Comparison of ENCODE assay signal across 7 mouse cellular contexts in genomic region chr19:16873221-16873861, GRCm38 (mm10). TPM values are rescaled to one million over a fixed set of nuclear protein-coding genes. Genes with fewer than 3 reads are reported as not detected.
A peak's percentile ranks its signal among the peaks of the same experiment; 100 is the strongest.
DNase-seq lines count a peak whose midpoint lies in the region; ATAC-seq lines count a peak whose summit lies in the region.

Gene Foxb2, minus strand, starts transcription at chr19:16873805.

- peak within 1 kb of the TSS; percentile 76 for H3K4me2 ChIP-seq in lung, embryonic 16.5 days (ENCODE audit: low read depth, low read length)
- H3K4me2 ChIP-seq in embryonic facial prominence, embryonic 13.5 days = peak within 1 kb of the TSS; percentile 77
- peak within 1 kb of the TSS; percentile 87 for H3K4me2 ChIP-seq in intestine, embryonic 15.5 days (replicated peaks)
- H3K4me2 ChIP-seq in neural tube, embryonic 13.5 days = peak within 1 kb of the TSS; percentile 78

- ATAC-seq in lung, embryonic 16.5 days (ENCODE audit: low read depth) = no peak
- ATAC-seq in embryonic facial prominence, embryonic 13.5 days (ENCODE audit: insufficient number of reproducible peaks, insufficient read depth, low FRiP score, low TSS enrichment, low read depth) = no peak
- ATAC-seq in intestine, embryonic 15.5 days = peak; percentile 13; the same call in 1 of the 2 replicates
- no peak for ATAC-seq in neural tube, embryonic 13.5 days (ENCODE audit: low read depth)

- H3K9me3 ChIP-seq in lung, embryonic 16.5 days (ENCODE audit: control insufficient read depth, low read length) = no peaks in the 10 kb centered on the region
- no peaks in the 10 kb centered on the region for H3K9me3 ChIP-seq in embryonic facial prominence, embryonic 13.5 days
- H3K9me3 ChIP-seq in intestine, embryonic 15.5 days = no peaks in the 10 kb centered on the region
- no peaks in the 10 kb centered on the region for H3K9me3 ChIP-seq in neural tube, embryonic 13.5 days

- no peak within 1 kb of the TSS for H3K27ac ChIP-seq in lung, embryonic 16.5 days (ENCODE audit: low read length)
- H3K27ac ChIP-seq in embryonic facial prominence, embryonic 13.5 days = no peak within 1 kb of the TSS
- H3K27ac ChIP-seq in intestine, embryonic 15.5 days = no peak within 1 kb of the TSS
- H3K27ac ChIP-seq in neural tube, embryonic 13.5 days (replicated peaks) = no peak within 1 kb of the TSS

- H3K9ac ChIP-seq in lung, embryonic 16.5 days (ENCODE audit: low read length) = no peak within 1 kb of the TSS
- H3K9ac ChIP-seq in embryonic facial prominence, embryonic 13.5 days = peak within 1 kb of the TSS; percentile 54; the same call in 1 of the 2 replicates
- H3K9ac ChIP-seq in intestine, embryonic 15.5 days = no peak within 1 kb of the TSS
- peak within 1 kb of the TSS; percentile 60 for H3K9ac ChIP-seq in neural tube, embryonic 13.5 days

- no peaks in the 10 kb centered on the region for H3K36me3 ChIP-seq in lung, embryonic 16.5 days (ENCODE audit: control insufficient read depth, insufficient read depth, low read length)
- no peaks in the 10 kb centered on the region for H3K36me3 ChIP-seq in embryonic facial prominence, embryonic 13.5 days
- no peaks in the 10 kb centered on the region for H3K36me3 ChIP-seq in intestine, embryonic 15.5 days
- no peaks in the 10 kb centered on the region for H3K36me3 ChIP-seq in neural tube, embryonic 13.5 days

- no peak for DNase-seq in lung, postnatal 25 days (ENCODE audit: low spot score)
- DNase-seq in cerebellum, adult 9-10 months = no peak
- DNase-seq in adrenal gland, postnatal 14 days = no peak

- peak within 1 kb of the TSS; percentile 50 for H3K4me3 ChIP-seq in lung, embryonic 16.5 days (ENCODE audit: low read length)
- H3K4me3 ChIP-seq in embryonic facial prominence, embryonic 13.5 days = peak within 1 kb of the TSS; percentile 49
- peak within 1 kb of the TSS; percentile 40 for H3K4me3 ChIP-seq in intestine, embryonic 15.5 days (replicated peaks)
- H3K4me3 ChIP-seq in neural tube, embryonic 13.5 days = peak within 1 kb of the TSS; percentile 44

- peaks cover 93% of the 10 kb centered on the region for H3K27me3 ChIP-seq in lung, embryonic 16.5 days (ENCODE audit: control insufficient read depth, insufficient read depth, low read depth, low read length)
- peaks cover 100% of the 10 kb centered on the region for H3K27me3 ChIP-seq in embryonic facial prominence, embryonic 13.5 days
- peaks cover 96% of the 10 kb centered on the region for H3K27me3 ChIP-seq in intestine, embryonic 15.5 days (replicated peaks)
- peaks cover 100% of the 10 kb centered on the region for H3K27me3 ChIP-seq in neural tube, embryonic 13.5 days

- H3K4me1 ChIP-seq in lung, embryonic 16.5 days (replicated peaks; ENCODE audit: control insufficient read depth, insufficient read depth, low read length) = peaks cover 24% of the 10 kb centered on the region
- H3K4me1 ChIP-seq in embryonic facial prominence, embryonic 13.5 days = peaks cover 55% of the 10 kb centered on the region
- H3K4me1 ChIP-seq in intestine, embryonic 15.5 days (replicated peaks) = peaks cover 32% of the 10 kb centered on the region
- H3K4me1 ChIP-seq in neural tube, embryonic 13.5 days (replicated peaks) = peaks cover 40% of the 10 kb centered on the region

- 2% methylated on average over 40 of the region's 40 CpGs for WGBS in lung, embryonic 16.5 days
- WGBS in embryonic facial prominence, embryonic 13.5 days = 1% methylated on average over 40 of the region's 40 CpGs
- WGBS in intestine, embryonic 15.5 days = 1% methylated on average over 40 of the region's 40 CpGs
- WGBS in neural tube, embryonic 13.5 days = under 1% methylated on average over 40 of the region's 40 CpGs

RNA-seq across cellular contexts. Expression of gene Foxb2, which starts in this region (rescaled TPM):
- not detected in 2 replicates for polyA plus RNA-seq in lung, embryonic 16.5 days (2015; fragmentation: Nextera tagmentation; extraction: Ambion mirVana)
- 0.18 TPM in 1 of 2 replicates, not detected in the other for polyA plus RNA-seq in embryonic facial prominence, embryonic 13.5 days (2015; fragmentation: Nextera tagmentation; extraction: Ambion mirVana)
- not detected in 2 replicates for polyA plus RNA-seq in intestine, embryonic 15.5 days (2015; fragmentation: Nextera tagmentation; extraction: Ambion mirVana)
- polyA plus RNA-seq in neural tube, embryonic 13.5 days (2015; fragmentation: Nextera tagmentation; extraction: Ambion mirVana) = not detected in 2 replicates
- not detected in 2 replicates for total RNA-seq in adrenal gland, postnatal 14 days (2021)

Comparison
In these comparisons a context has a peak if more than half of its experiments do, and no peak if none do; other contexts are left out.
1. Peak in ATAC-seq, H3K4me3 ChIP-seq and H3K4me2 ChIP-seq in intestine, embryonic 15.5 days; RNA of the gene not detected or under 1 TPM.
2. H3K9ac ChIP-seq: peak in embryonic facial prominence, embryonic 13.5 days (single experiment) and neural tube, embryonic 13.5 days (single experiment); none in lung, embryonic 16.5 days (single experiment) and intestine, embryonic 15.5 days (single experiment).
3. Peak in every context shown above with its lines, with median percentiles within 50 percentile points of each other: H3K4me2 ChIP-seq and H3K4me3 ChIP-seq.